Mouse (Mus musculus) T-cell, adult 2 months (primary cell): ENCODE measurements around the gene Man2b1.
"Not testable (repeated sequence)": the region's sequence is repeated elsewhere in the genome, so short reads cannot be mapped to it uniquely, and the experiment has no call there.

Experiments used
- DNase-seq: peaks from one replicate; pipeline ENCODE4 v3.0.0; 2022; ENCODE audit warnings: low spot score

Man2b1 gene

GRCm38 (mm10) chr8:85122995-85123394, 39.9 kb downstream of the Man2b1 start, which contains the start of gene Zfp791:
Gene Zfp791, minus strand, starts transcription at chr8:85123095.
- DNase-seq = no peak

DNA sequence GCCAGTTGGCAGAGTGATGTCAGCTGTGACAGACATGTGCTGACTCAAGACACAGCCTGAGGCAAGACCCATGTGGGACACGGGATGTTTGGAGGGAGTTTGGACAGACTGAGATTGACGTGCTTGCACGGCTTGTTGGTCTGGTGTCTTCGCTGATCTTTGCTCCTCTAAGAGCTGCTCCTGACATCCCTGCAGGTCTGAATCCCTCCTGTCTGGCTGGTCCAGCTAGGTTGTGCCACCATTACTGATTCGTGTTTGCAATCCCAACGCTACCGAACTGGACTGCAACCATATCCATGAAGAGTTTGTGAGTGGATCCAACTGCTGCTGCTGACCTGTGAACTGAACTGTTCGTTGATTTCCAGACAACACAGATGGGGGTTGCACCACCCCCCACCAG, 40.6 kb downstream of the Man2b1 start:
- DNase-seq = no peak

DNA sequence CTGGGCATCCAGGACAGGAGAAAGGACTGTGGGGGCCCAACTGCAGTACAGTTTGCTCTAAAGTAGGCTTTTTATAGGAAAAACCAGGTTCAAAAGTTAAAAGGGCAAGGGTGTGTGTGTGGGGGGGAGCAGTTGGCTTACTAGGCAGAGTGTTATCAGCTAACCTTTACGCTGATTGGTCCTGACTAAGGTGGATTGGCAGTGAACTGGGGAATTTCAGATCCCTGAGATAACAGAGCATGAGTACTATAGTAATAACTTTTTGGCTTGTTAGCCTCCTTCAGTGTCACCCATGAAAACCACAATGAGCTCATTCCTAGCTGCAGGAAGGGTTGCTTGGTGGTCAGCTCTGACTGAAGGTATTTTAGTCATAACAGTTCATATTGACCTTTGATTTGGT, 49.3 kb downstream of the Man2b1 start:
- DNase-seq = no peak

DNA sequence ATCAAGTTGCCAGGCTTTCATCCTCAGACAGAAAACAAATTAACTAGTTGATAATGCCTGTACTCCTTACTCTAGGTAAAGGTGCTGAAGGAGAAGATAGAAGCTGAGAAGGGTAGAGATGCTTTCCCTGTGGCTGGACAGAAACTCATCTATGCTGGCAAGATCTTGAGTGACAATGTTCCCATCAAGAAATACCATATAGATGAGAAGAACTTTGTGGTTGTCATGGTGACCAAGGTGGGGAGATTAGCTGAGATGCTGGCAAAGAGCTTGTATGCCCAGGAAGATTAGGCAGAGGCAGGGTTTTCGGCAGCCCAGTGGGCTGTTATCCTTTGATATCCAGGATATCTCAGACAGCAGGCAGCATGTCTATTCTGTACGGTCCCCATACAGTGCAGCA, 52.6 kb downstream of the Man2b1 start:
- DNase-seq = not testable (repeated sequence)

- DNase-seq = no peak
Observed at GRCm38 (mm10) chr8:85142516-85142915, 59.4 kb downstream of the Man2b1 start.
